Mouse (Mus musculus): ENCODE measurements at regions not wholly inside any gene's neighbourhood (a gene's known extent, or its start where the extent isn't known, plus 50 kb on each side); places are given as distances from the start of the nearest gene placed in this dataset.

- Histone ChIP-seq H3K9me3 (replicated peaks; ENCODE audit: insufficient read depth, low read length) (no peaks in the 10 kb centered on the region), H3K4me1 (ENCODE audit: control insufficient read depth in 1 of 2, insufficient read depth in 2 of 2, low read length in 2 of 2) (no peaks in the 10 kb centered on the region), H3K9ac (ENCODE audit: control insufficient read depth, low read depth, low read length, poor library complexity, severe bottlenecking) (no peak overlapping the region), H3K79me2 (ENCODE audit: control insufficient read depth, insufficient read depth, low read length, poor library complexity) (no peaks in the 10 kb centered on the region), H3K4me3 (ENCODE audit: control insufficient read depth in 1 of 2, insufficient read depth in 1 of 2, low read depth in 2 of 2, low read length in 2 of 2) (no peak overlapping the region), H3K27me3 (ENCODE audit: control insufficient read depth in 1 of 2, insufficient read depth in 2 of 2, low read length in 2 of 2) (no peaks in the 10 kb centered on the region; a peak in 1 of 4 replicates), H3K27ac (ENCODE audit: control insufficient read depth, low read depth, low read length) (no peak overlapping the region), H3K36me3 (ENCODE audit: control insufficient read depth in 1 of 2, insufficient read depth in 2 of 2, low read length in 2 of 2) (no peaks in the 10 kb centered on the region)
- DNase-seq (ENCODE audit: low read depth, low spot score): no peak
- TF ChIP-seq ETS1 (IDR thresholded peaks at IDR 0.05; ENCODE audit: low read depth, low read length) (no peak), CTCF (IDR thresholded peaks at IDR 0.05 in 2 of 3, conservative IDR thresholded peaks at IDR 0.05 in 1 of 3; ENCODE audit: control insufficient read depth in 1 of 3, insufficient read depth in 1 of 3, low read depth in 2 of 3, low read length in 3 of 3, poor library complexity in 1 of 3, severe bottlenecking in 1 of 3) (no peak), E2F4 (IDR thresholded peaks at IDR 0.05; ENCODE audit: borderline replicate concordance, low read depth, low read length) (no peak), ZNF384 (IDR thresholded peaks at IDR 0.05; ENCODE audit: low read depth, low read length) (no peak), ZKSCAN1 (IDR thresholded peaks at IDR 0.05; ENCODE audit: low read depth, low read length) (no peak), ZMIZ1 (IDR thresholded peaks at IDR 0.05; ENCODE audit: low read depth, low read length) (no peak), KAT2A (conservative IDR thresholded peaks at IDR 0.05; ENCODE audit: low read depth, low read length) (no peak), GATA1 (IDR thresholded peaks at IDR 0.05; ENCODE audit: low read depth, low read length) (no peak), ZC3H11A (IDR thresholded peaks at IDR 0.05; ENCODE audit: low read depth, low read length) (no peak), MAX (IDR thresholded peaks at IDR 0.05; ENCODE audit: low read length) (no peak), MEF2A (IDR thresholded peaks at IDR 0.05; ENCODE audit: extremely low read depth, insufficient replicate concordance, low read depth, low read length, poor library complexity, severe bottlenecking) (no peak), POLR2AphosphoS5 (IDR thresholded peaks at IDR 0.05; ENCODE audit: borderline replicate concordance, low read depth, low read length) (no peak), CHD2 (IDR thresholded peaks at IDR 0.05; ENCODE audit: low read length) (no peak)
Observed at GRCm38 (mm10) chr4:95317821-95318290, 239.5 kb upstream of the Fggy start.

GRCm38 (mm10) chr4:95318561-95318960 lies 238.7 kb upstream of the Fggy start:
- no peak overlapping the region for H3K9ac ChIP-seq (ENCODE audit: control insufficient read depth, low read depth, low read length, poor library complexity, severe bottlenecking)
- no peaks in the 10 kb centered on the region for H3K9me3 ChIP-seq (replicated peaks; ENCODE audit: insufficient read depth, low read length)
- no peaks in the 10 kb centered on the region for H3K36me3 ChIP-seq (ENCODE audit: control insufficient read depth in 1 of 2, insufficient read depth in 2 of 2, low read length in 2 of 2)
- DNase-seq (ENCODE audit: low read depth, low spot score): no peak
- no peaks in the 10 kb centered on the region for H3K79me2 ChIP-seq (ENCODE audit: control insufficient read depth, insufficient read depth, low read length, poor library complexity)
- no peak overlapping the region for H3K27ac ChIP-seq (ENCODE audit: control insufficient read depth, low read depth, low read length)
- no peaks in the 10 kb centered on the region for H3K4me1 ChIP-seq (ENCODE audit: control insufficient read depth in 1 of 2, insufficient read depth in 2 of 2, low read length in 2 of 2)
- no peak overlapping the region for H3K4me3 ChIP-seq (ENCODE audit: control insufficient read depth in 1 of 2, insufficient read depth in 1 of 2, low read depth in 2 of 2, low read length in 2 of 2)
- no peaks in the 10 kb centered on the region; a peak in 1 of 4 replicates for H3K27me3 ChIP-seq (ENCODE audit: control insufficient read depth in 1 of 2, insufficient read depth in 2 of 2, low read length in 2 of 2)
- TF ChIP-seq MXI1 (IDR thresholded peaks at IDR 0.05; ENCODE audit: low read depth, low read length) (no peak), UBTF (IDR thresholded peaks at IDR 0.05; ENCODE audit: borderline replicate concordance, insufficient read depth, low read depth, low read length) (no peak), TCF12 (IDR thresholded peaks at IDR 0.05; ENCODE audit: low read depth, low read length) (no peak), POLR2AphosphoS5 (IDR thresholded peaks at IDR 0.05; ENCODE audit: borderline replicate concordance, low read depth, low read length) (no peak), CHD1 (IDR thresholded peaks at IDR 0.05; ENCODE audit: low read depth, low read length) (no peak), MYC (IDR thresholded peaks at IDR 0.05; ENCODE audit: low read depth, low read length) (no peak), ZKSCAN1 (IDR thresholded peaks at IDR 0.05; ENCODE audit: low read depth, low read length) (no peak), JUND (IDR thresholded peaks at IDR 0.05; ENCODE audit: low read depth, low read length) (no peak), BHLHE40 (IDR thresholded peaks at IDR 0.05; ENCODE audit: borderline replicate concordance, low read depth, low read length) (no peak), ELF1 (IDR thresholded peaks at IDR 0.05; ENCODE audit: low read depth, low read length) (no peak), POLR2AphosphoS2 (IDR thresholded peaks at IDR 0.05; ENCODE audit: low read length) (no peak), HCFC1 (IDR thresholded peaks at IDR 0.05; ENCODE audit: low read depth, low read length) (no peak), ETS1 (IDR thresholded peaks at IDR 0.05; ENCODE audit: low read depth, low read length) (no peak), CHD2 (IDR thresholded peaks at IDR 0.05; ENCODE audit: low read length) (no peak), MAZ (IDR thresholded peaks at IDR 0.05; ENCODE audit: low read depth, low read length) (no peak)
